Mouse (Mus musculus) embryonic facial prominence, embryonic 13.5 days (tissue): ENCODE measurements around the gene Sult1e1. TPM values are rescaled to one million over a fixed set of nuclear protein-coding genes. Genes with fewer than 3 reads are reported as not detected.

Source experiments
- ATAC-seq: fragments of 200-750 bp; cut with Nextera tagmentation; 2 replicates; pipeline ENCODE4 v1.8.0; 2017; ENCODE audit warnings: low read depth; ENCODE audit not compliant: insufficient number of reproducible peaks, insufficient read depth, low FRiP score, low TSS enrichment
- H3K27ac ChIP-seq: fragments of 300-500 bp; sonication (generic); 2 replicates; pipeline ENCODE4 v1.5.1; 2015; ENCODE audit warnings: moderate library complexity, mild to moderate bottlenecking, inconsistent platforms
- H3K27me3 ChIP-seq: fragments of 300-500 bp; sonication (generic); 2 replicates; pipeline ENCODE4 v1.6.1; 2015; ENCODE audit warnings: mild to moderate bottlenecking, inconsistent platforms
- H3K36me3 ChIP-seq: fragments of 300-500 bp; sonication (generic); 2 replicates; pipeline ENCODE4 v1.6.1; 2015; ENCODE audit warnings: mild to moderate bottlenecking, inconsistent platforms
- H3K4me1 ChIP-seq: fragments of 300-500 bp; sonication (generic); 2 replicates; pipeline ENCODE4 v1.6.1; 2015; ENCODE audit warnings: inconsistent platforms
- H3K4me2 ChIP-seq: fragments of 300-500 bp; sonication (generic); 2 replicates; pipeline ENCODE4 v1.6.1; 2015; ENCODE audit warnings: moderate library complexity, mild to moderate bottlenecking, inconsistent platforms
- H3K4me3 ChIP-seq: fragments of 300-500 bp; sonication (generic); 2 replicates; pipeline ENCODE4 v1.5.1; 2015; ENCODE audit warnings: mild to moderate bottlenecking, inconsistent platforms
- H3K9ac ChIP-seq: fragments of 300-500 bp; sonication (generic); 2 replicates; pipeline ENCODE4 v1.6.1; 2015; ENCODE audit warnings: mild to moderate bottlenecking, inconsistent platforms
- H3K9me3 ChIP-seq: fragments of 300-500 bp; sonication (generic); 2 replicates; pipeline ENCODE4 v1.6.1; 2016; ENCODE audit warnings: inconsistent platforms
- WGBS: fragments of 180-500 bp; shearing (Covaris S2); methylation state at CpG from one replicate; pipeline ENCODE4 v1.1.7; 2015; ENCODE audit warnings: mixed read lengths; 5-methylcytosine and 5-hydroxymethylcytosine counted together
- microRNA-seq: library from miRNA; unstranded; fragments of <30 nt; microRNA quantifications from one replicate; pipeline ENCODE4, GENCODE M21; 2016
- polyA plus RNA-seq: library from polyadenylated mRNA; unstranded; fragments of >200 nt; fragmentation: Nextera tagmentation; extraction: Ambion mirVana; gene quantifications from 2 replicates; pipeline ENCODE4 v1.2.1, GENCODE M21; 2015

Gene Sult1e1
- polyA plus RNA-seq, 1 experiment from 2014 or later: 7.2 TPM

GRCm38 (mm10) chr5:87567306-87567705 is 24.1 kb downstream of the Sult1e1 start:
- Histone ChIP-seq H3K27ac (no peak overlapping the region), H3K4me2 (no peak overlapping the region), H3K4me3 (no peak overlapping the region), H3K36me3 (no peaks in the 10 kb centered on the region), H3K4me1 (no peaks in the 10 kb centered on the region), H3K27me3 (no peaks in the 10 kb centered on the region), H3K9ac (no peak overlapping the region), H3K9me3 (no peaks in the 10 kb centered on the region)
- WGBS: 89% methylated on average over 1 of the region's 1 CpGs
- ATAC-seq: no peak

GRCm38 (mm10) chr5:87562966-87563365 is 28.4 kb downstream of the Sult1e1 start:
- no peak for ATAC-seq
- no peak overlapping the region for H3K4me3 ChIP-seq
- H3K36me3 ChIP-seq: no peaks in the 10 kb centered on the region
- no peak overlapping the region for H3K27ac ChIP-seq
- no peak overlapping the region for H3K9ac ChIP-seq
- no peaks in the 10 kb centered on the region for H3K4me1 ChIP-seq
- H3K9me3 ChIP-seq: no peaks in the 10 kb centered on the region
- H3K27me3 ChIP-seq: no peaks in the 10 kb centered on the region
- no peak overlapping the region for H3K4me2 ChIP-seq

DNA sequence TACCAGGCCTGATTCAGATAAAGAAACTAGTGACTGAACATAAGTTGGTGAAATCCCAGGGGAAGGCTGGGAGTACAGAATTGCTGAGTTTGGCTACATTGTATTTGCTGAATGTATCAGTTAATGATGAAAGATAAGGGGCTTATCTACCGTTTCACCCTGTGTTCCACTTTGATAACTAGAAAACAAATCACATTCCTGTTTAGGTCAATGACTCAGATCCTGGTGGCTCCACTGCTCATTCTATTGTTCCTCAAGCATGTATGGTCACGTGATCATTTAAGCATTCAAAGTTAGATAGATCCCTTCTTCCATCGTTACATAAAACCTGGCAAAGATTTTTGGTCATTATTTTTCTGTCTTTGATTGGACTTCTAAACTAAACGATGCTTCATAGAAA is 28.9 kb downstream of the Sult1e1 start:
- no peaks in the 10 kb centered on the region for H3K36me3 ChIP-seq
- 79% methylated on average over 4 of the region's 4 CpGs for WGBS
- no peak overlapping the region for H3K4me3 ChIP-seq
- H3K4me2 ChIP-seq: no peak overlapping the region
- no peaks in the 10 kb centered on the region for H3K27me3 ChIP-seq
- H3K9ac ChIP-seq: no peak overlapping the region
- no peak for ATAC-seq
- no peak overlapping the region for H3K27ac ChIP-seq
- H3K9me3 ChIP-seq: no peaks in the 10 kb centered on the region
- H3K4me1 ChIP-seq: no peaks in the 10 kb centered on the region

GRCm38 (mm10) chr5:87560145-87560544 is 31.2 kb downstream of the Sult1e1 start:
- Histone ChIP-seq H3K9me3 (no peaks in the 10 kb centered on the region), H3K4me3 (no peak overlapping the region), H3K4me1 (no peaks in the 10 kb centered on the region), H3K4me2 (no peak overlapping the region), H3K27ac (no peak overlapping the region), H3K36me3 (no peaks in the 10 kb centered on the region), H3K9ac (no peak overlapping the region), H3K27me3 (no peaks in the 10 kb centered on the region)
- no peak for ATAC-seq
- 74% methylated on average over 5 of the region's 5 CpGs for WGBS

DNA sequence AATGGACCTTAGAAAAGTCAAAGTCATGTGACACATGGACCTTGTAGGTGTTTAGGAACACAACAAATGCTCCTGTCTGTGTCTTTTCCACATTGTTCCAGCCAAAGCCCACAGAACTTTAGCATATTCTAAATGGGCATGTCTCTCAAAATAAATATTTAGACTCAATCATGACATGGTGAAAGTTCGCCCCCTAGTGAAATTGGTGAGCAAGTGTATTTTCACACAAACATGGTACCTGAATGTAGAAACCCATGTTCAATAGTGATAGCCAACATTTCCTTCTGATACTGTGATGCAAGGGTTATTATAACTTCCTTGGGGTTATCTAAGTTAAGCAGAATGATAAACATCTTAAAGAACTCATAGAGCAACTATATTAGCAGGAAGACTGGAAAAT is 40.5 kb downstream of the Sult1e1 start:
- H3K4me1 ChIP-seq: no peaks in the 10 kb centered on the region
- no peaks in the 10 kb centered on the region for H3K36me3 ChIP-seq
- no peak overlapping the region for H3K4me2 ChIP-seq
- WGBS: 33% methylated on average over 1 of the region's 1 CpGs
- H3K9ac ChIP-seq: no peak overlapping the region
- no peaks in the 10 kb centered on the region for H3K27me3 ChIP-seq
- ATAC-seq: no peak
- no peaks in the 10 kb centered on the region for H3K9me3 ChIP-seq
- H3K27ac ChIP-seq: no peak overlapping the region
- H3K4me3 ChIP-seq: no peak overlapping the region

- no peak for ATAC-seq
- H3K9ac ChIP-seq: no peak within 1 kb of the TSS
- no peaks in the 10 kb centered on the region for H3K36me3 ChIP-seq
- no peak within 1 kb of the TSS for H3K4me3 ChIP-seq
- H3K9me3 ChIP-seq: no peaks in the 10 kb centered on the region
- no peak within 1 kb of the TSS for H3K4me2 ChIP-seq
- 93% methylated on average over 2 of the region's 2 CpGs for WGBS
- no peaks in the 10 kb centered on the region for H3K4me1 ChIP-seq
- no peak within 1 kb of the TSS for H3K27ac ChIP-seq
- H3K27me3 ChIP-seq: no peaks in the 10 kb centered on the region
Measured at GRCm38 (mm10) chr5:87538111-87538510, 53.3 kb downstream of the Sult1e1 start, which contains the start of gene Sult1b1. TSS of gene Sult1b1 (minus strand) at chr5:87538195.

GRCm38 (mm10) chr5:87535994-87536644 is 55.3 kb downstream of the Sult1e1 start:
- Histone ChIP-seq H3K4me1 (no peaks in the 10 kb centered on the region), H3K36me3 (no peaks in the 10 kb centered on the region), H3K9ac (no peak overlapping the region), H3K9me3 (no peaks in the 10 kb centered on the region), H3K27ac (no peak overlapping the region), H3K27me3 (no peaks in the 10 kb centered on the region), H3K4me3 (no peak overlapping the region), H3K4me2 (no peak overlapping the region)
- ATAC-seq: no peak
- WGBS: 70% methylated on average over 4 of the region's 4 CpGs

GRCm38 (mm10) chr5:87532288-87532687 is 59.1 kb downstream of the Sult1e1 start:
- no peak overlapping the region for H3K9ac ChIP-seq
- H3K4me2 ChIP-seq: no peak overlapping the region
- no peaks in the 10 kb centered on the region for H3K9me3 ChIP-seq
- no peaks in the 10 kb centered on the region for H3K27me3 ChIP-seq
- no peaks in the 10 kb centered on the region for H3K36me3 ChIP-seq
- no peak overlapping the region for H3K27ac ChIP-seq
- no peak for ATAC-seq
- H3K4me3 ChIP-seq: no peak overlapping the region
- WGBS: 79% methylated on average over 2 of the region's 2 CpGs
- no peaks in the 10 kb centered on the region for H3K4me1 ChIP-seq

Small RNA genes lying within 50 kb of the gene (microRNA-seq; reads per million reads assigned to microRNA genes)
- gene Mir3969: not detected

Other genes with a start within 250 kb of the Sult1e1 start
- not detected in 2 replicates for gene Ugt2b38, start 167.4 kb downstream of the Sult1e1 start, polyA plus RNA-seq
- gene Ugt2a2, start 109.3 kb downstream of the Sult1e1 start, polyA plus RNA-seq: 0.17 and 1.3 TPM in 2 replicates
- 0.18 TPM in 1 of 2 replicates, not detected in the other for gene Gm43638, start 104.8 kb downstream of the Sult1e1 start, polyA plus RNA-seq
- 11.2 and 21.0 TPM in 2 replicates for gene Ugt2a1, start 100.7 kb downstream of the Sult1e1 start, polyA plus RNA-seq
- gene Sult1b1, start 53.4 kb downstream of the Sult1e1 start, polyA plus RNA-seq: 0.80 TPM in 1 of 2 replicates, not detected in the other
- 0.14 and 0.81 TPM in 2 replicates for gene Sult1d1, start 22.6 kb downstream of the Sult1e1 start, polyA plus RNA-seq
- gene Csn1s1, start 74.6 kb upstream of the Sult1e1 start, polyA plus RNA-seq: not detected in 2 replicates
- gene Csn2, start 108.0 kb upstream of the Sult1e1 start, polyA plus RNA-seq: not detected in 2 replicates
- not detected in 2 replicates for gene Csn1s2a, start 183.0 kb upstream of the Sult1e1 start, polyA plus RNA-seq
- not detected in 2 replicates for gene Csn1s2b, start 216.5 kb upstream of the Sult1e1 start, polyA plus RNA-seq
- gene Prr27, start 234.1 kb upstream of the Sult1e1 start, polyA plus RNA-seq: not detected in 2 replicates